Mouse (Mus musculus): ENCODE measurements around the gene Krt76. TPM values are rescaled to one million over a fixed set of nuclear protein-coding genes. Genes with fewer than 3 reads are reported as not detected.

Krt76 gene
- total RNA-seq (2021), result not detected
- long read RNA-seq, experiment 1, result 0 reads
- long read RNA-seq, experiment 2, result 0 reads

DNA sequence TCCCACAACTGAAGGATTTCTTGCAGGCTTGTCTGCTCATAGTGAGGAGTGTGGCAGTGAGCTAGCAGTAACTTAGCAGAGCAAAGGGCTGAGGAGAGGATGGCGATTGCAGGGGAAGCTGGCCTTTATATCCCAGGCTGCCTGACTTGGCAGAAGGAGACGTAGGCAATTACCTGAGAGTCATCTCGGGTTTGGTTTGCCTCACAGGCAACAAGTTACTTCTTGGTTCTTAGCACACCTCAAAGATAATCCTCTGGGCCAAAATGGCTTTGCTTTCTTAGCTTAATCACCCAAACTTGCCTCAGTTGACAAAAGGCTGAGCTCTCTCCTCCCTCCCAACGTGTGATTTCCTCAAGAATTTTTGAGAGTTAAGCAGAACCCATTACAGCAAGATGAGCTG lies at the start of gene Krt76:
Gene Krt76 (minus strand): TSS at position 101 of the 400 bp plus-strand sequence.
- no peak for DNase-seq

DNA sequence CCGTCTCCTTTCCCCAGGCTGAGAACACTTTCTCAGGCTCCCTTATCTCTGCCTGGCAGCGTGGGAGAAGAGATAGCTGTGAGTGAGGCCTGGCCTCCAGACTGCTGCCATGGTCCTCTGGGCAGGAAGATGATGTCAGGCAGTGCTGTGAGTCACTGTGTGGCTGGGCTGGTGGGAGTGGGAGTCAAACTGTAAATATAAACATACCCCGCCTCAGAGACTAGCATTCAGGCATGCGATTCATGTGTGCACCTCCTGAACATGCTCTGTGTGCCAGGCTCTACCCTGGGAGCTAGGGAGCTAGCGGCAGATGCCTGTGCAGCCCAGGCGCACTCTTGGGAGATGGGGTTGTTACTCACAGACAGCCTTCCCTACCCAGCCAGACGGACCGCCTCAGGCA lies 49.2 kb upstream of the Krt76 start:
- peak in 1 of 2 experiments; percentile 21 for DNase-seq

DNA sequence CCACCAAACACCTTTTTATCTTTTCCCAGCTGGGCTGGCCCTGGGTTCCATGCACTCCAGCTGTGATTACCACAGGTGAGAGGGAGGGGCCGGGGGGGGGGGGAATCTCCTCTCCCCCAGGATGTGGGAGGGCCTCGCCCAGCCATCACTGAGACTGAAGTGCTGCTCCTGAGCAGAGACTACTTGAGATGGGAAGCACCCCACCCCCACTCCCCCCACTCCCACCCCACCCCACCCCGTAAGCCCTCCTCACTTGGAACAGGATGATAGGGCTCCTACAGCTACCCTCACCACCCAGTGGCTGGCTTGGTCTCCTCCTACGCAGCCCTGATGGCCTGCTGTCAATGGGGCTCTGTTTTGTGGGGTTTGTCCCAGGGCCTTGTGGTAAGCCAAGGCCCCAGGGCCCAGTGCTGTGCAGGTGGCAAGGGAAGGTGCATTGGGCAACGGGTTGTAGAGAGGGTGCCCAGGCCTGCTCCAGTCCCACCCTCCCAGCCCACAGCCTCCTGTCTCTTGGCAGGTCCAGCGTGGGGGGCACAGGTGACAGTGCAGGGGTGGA lies 47.6 kb upstream of the Krt76 start, which contains the start of gene Krt79:
Gene Krt79 (minus strand): TSS at position 51 of the 556 bp plus-strand sequence.
- DNase-seq, result no peak

DNA sequence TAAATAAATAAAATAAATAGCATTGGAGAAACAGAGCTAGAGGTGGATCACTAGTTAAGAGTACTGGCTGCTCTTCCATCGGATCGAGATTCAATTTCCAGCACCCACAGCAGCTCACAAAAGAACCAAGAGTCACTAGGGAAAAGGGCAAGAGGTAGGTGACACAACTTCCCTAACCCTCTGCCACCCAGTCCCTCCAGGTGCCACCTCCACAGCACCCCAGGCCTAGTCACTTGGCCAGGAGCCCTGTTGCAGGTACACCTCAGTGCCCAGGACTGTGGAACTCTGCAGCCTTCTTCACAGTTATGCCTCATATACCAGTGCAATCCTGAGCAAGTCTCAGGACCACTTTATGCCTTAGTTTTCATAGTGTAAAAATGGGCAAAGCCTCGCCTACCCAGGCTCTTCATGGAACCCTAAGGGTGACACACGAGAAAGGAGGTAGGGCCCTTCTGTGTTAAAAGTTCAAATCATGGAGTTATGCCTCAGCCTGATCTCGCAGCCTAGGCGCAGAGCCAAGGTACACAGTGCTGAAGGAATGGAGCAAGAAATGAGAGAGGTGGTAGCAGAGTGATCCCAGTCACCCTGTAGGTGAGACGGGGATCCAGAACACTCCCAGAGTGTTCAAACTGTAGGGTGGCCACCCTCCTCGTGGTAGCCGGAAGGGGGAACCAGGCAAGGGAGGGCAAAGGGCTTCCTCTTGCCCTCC lies 46.0 kb upstream of the Krt76 start:
- peak in 1 of 2 experiments; percentile 43 for DNase-seq

DNA sequence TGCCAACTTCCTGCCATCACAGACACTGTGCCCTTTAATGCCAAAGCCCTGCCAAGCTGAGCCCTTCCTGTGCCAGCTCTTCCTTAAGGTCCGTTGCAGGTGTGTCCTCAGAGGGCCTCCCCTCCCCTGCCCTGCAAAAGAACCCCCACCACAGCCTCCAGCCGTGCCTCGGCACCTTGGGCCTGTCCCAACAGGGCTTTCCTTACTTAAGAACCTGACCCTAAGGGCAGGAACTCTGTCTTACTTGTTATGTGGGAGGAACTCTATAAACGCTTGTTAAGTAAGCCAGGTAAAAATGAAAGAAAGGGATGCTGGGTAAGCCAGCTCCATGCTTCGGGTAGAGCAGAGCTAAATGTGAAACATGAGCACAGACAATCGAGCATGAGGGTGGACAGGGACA lies 40.3 kb upstream of the Krt76 start:
- no peak for DNase-seq

DNA sequence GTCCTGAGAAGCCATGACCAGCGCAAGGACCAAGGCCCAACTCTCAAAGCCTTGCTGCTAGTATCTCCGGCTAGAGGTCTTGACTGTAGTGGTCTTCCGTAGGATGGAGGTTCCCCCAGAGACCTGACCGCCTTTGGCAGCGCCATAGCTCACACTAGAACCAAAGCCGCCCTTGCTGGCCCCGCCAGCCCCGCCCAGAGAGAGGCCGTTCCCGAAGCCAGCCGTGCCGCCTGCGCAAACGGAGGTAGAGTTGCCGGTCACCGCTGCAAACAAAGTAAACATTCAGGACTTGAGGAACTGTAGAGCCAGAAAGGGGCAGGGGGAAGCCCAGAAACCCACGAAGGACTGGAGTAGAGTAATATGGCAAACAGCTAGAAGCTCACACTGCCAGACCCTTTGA lies 36.9 kb upstream of the Krt76 start:
- peak; percentile 66 to 72 for DNase-seq

DNA sequence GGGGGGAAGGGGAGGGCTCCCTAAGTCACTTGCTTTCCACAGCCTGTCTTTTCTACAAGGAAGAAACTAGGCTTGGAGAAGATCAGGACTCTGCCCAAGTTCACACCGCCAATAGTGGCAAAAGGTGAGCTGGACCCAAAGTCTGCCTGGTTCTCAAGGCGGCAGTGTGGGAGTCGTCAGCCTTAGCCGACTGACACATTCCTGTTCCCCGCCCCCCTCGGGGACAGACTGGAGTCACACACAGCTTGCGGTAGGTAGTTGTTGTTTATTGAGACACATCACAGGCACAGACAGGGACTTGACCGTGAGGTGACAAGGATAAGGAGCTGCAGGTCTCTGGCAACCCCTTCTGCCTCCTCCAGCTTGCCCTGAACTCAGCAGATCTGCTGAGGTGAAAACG lies 36.4 kb upstream of the Krt76 start:
- peak in 1 of 2 experiments; percentile 53 for DNase-seq

DNA sequence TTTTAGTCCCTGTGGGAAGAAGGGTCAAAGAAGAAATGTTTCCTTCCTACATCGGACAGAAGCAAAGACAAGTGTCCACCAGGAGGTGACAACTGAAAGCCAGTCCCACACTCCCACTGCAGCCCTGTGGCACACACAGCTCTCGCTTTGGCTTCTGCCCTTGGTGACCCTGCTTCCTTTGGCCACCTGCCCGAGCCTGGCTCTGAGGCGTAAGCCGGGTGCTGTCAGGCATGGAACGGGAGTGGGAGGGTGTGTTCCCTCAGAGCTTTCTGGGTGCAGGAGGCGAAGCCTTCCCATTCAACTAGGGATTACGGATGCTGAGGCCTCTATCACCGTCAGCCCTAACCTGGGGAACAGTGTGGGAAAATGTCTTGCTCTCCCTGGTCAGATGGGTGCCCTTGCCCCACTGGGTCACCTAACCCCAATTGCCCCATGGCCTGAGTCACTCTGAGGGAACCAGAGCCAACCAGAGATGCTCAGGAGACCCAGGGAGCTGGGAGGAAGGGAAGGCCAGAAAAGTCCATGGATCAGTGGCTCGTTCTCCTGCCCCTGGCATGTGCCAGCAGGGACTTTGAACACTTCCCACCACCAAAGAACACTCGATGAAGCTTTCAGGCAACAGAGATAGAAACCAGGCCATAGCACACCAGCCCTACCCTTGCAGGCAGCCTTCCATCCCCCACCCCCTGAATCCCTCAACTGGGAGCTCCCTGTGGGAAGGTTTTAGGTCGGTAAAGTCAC lies 34.8 kb upstream of the Krt76 start:
- peak; percentile 64 to 70 for DNase-seq

DNA sequence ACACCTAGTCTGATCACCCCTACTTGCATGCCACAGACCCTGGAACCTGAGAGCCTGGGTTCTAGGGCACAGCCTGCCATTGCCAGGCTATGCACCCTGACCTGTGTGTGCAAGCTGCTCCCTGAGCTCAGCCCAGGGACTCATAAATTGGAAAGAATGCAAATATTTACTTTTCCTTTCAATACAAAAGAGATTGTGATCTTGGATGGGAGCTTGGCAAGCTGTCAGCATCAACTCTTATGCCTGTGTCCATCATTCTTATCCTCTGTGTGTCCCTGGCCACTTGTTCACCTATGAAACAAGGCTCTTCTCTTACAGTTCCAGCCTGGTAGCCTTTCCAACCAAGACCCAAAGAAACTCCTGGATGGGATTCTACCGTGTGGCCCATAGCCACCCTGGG lies 32.3 kb upstream of the Krt76 start:
- no peak for DNase-seq

DNA sequence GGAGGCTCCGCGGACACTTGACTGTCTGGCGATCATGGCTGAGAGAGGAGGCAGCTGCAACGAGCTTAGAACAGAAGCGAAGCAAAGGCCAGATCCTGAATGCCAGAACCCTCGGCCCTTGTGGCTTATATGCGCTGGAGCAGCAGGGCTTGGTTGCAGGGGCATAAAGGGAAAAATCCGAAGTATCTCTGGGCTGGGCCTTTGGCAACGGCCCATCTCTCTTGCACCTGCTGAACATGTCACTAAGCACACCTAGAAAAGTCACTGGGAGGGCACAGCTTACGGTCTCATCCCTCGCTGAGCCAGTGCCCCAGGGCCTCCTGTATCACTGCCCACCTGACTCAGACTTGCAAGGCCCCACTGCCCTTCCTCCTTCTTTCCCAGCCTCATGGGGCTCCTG lies 31.9 kb upstream of the Krt76 start, which contains the start of gene Krt4:
Gene Krt4 (minus strand): TSS at position 101 of the 400 bp plus-strand sequence.
- no peak for DNase-seq

DNA sequence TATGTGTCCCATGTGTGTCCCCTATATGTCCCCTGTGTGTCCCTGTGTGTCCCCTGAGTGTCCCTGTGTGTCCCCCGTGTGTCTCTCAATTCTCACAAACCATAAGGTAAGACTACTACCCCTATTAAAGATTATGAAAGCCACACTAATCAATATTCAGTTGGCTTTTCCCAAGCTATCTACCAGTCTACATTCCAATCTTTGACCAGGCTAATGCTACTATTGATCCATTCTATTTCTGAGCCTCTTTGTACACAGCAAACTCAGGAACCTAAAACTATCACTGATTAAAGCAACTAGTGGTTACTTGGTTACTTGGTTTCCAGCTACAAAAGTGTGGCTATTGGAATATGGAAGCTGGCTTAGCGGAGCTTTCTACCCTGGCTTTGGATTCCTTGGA lies 29.6 kb upstream of the Krt76 start:
- DNase-seq, result no peak

DNA sequence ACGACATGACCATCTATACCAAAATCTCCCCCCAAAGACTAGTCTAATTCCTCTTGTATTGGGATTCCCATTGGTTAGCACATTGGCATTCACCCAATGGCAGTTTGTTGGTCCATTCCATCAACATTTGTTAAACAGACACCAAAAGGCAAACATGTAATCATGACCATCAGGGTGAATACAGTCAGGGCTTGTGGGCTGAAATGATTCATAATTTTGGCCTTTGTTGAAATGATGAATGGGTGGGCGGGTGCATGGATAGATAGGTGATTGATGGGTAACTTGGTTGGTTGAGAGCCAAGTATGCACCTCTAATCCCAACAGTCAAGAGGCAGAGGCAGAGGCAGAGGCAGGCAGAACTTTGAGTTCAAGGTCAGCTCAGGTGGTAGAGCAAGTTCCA lies 23.4 kb upstream of the Krt76 start:
- no peak for DNase-seq

DNA sequence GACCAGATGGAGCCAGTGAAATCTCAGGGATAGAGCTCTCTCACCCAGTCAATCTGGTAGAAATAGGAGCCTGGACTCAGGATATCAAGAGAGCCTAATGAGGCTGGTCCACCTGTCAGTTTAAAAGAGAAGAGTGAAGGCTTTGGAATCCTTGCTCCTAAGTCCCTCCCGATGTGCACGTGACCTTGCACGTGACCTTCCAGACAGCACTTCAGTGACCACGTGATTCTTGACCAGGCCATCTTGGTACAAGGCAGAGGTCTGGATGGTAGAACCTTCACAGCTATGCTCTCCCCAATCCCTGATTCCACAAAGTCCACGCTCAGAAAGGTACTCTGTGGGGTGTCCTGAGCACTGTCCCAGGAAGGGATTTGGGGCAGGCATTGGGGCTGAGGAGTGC lies 12.1 kb upstream of the Krt76 start:
- DNase-seq, result no peak

DNA sequence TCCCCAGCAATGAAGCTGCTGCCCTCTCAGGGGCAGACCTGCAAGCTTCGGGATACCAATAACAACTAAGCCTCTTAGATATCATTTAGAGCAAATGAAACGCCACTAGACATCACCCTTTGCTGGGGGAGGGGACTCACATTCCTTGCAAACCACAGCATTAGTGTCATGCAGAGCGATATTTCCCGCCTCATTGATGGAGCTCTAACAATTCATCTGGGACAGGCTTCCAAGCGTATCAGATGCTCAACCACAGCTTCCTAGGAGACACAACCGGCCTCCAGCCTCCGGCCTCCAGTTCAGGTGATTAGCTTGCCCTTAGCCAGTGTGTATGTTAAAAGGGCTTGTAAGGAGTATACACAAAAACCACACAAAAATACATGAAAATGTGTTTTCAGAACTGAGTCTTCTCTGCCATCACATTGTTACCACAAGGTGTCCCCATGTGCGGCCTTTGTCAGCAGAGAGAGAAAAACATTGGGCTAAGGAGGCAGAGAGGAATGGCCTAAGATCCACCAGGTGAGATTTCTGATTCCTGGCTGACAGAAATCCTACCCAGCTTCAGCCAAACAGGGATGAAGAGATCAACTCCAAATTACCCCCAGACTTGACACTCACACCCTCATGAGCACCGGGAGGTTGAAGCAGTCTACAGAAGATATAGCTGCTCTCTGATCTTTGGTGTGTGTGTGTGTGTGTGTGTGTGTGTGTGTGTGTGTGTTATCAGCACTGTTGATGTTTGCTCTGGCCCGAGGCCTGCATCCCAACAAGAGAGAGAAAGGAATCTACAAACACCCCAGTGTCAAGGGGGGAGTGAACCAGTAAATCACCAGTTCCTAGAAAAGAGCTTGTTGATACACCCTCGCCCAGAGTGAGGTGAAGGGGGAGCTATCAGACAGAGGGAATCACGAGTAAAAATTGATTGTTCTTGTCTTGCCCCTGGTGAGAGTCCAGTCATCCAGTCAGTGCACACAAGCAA lies 9.7 kb upstream of the Krt76 start:
- DNase-seq, result no peak

DNA sequence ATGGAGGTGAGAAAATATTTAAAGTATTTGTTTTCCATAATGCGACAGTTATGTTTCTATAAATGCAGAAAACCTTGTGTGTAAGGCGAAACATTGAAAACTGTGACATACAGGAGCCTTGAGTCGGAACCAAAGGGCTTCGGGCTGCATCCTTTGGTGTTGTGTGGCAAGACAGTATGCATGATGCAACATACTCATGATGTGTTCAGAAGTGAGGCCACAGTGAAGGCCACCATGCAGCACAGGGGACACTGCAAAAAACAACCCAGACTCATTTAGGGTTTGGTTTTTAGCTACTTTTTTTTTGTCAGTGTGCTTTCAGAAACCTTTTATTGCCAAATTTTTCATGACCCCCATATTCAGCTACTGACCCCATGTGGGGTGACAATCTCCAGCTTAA lies 2.5 kb upstream of the Krt76 start:
- peak; percentile 11 to 39 for DNase-seq

DNA sequence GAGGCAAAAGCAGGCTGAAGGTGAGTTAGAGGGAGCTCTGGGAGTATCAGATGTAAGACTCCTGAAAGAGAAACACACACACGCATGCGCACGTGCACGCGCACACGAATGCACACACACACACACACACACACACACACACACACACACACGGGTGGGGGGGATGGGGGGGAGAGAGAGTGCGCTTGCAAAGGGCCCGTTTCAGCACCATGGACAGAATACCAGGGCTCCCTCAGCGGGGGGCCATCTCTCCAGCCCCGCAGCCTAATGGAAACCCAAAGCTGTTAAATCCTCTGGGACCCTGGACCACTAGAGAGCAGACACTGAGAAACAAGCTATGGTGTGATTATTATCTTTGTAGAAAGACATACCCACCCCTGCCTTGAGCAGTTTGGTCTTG lies 12.9 kb downstream of the Krt76 start:
- DNase-seq, result peak in 1 of 2 experiments; percentile 15

DNA sequence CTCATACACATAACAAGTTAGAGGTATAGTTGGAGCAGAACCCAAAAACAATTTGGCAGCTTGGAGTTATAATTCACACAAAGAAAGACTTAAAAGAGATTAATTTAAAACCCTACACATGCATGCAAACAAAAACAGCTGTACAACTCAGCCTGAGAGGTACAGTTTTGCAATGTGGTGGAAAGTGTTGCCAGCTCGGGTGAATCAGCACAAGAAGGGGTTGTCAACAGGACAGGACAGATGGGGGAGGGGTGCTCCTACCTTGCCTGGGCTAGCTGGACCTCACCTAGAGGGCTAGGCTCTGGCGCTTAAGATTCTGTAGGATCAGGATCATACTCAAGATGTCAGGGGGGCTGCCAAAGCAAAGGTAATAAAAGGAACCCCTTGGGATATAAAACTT lies 14.7 kb downstream of the Krt76 start:
- DNase-seq, result peak; percentile 6 to 62

DNA sequence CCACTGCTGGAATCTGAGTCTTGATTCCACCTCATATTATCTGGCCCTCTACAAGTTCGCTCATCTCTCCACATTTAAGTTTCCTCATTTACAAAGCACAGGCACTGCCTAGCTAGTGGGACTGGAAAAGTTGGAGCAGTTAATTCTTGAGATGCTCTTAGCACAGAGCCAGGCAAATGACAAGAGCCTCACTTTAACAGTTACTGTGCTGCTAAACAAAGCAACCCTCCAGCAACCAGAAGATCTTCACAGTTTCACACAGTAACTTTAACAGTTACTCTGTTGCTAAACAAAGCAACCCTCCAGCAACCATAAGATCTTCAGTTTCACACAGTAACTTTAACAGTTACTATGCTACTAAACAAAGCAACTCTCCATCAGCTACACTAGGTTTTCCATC lies 18.3 kb downstream of the Krt76 start:
- DNase-seq, result no peak

DNA sequence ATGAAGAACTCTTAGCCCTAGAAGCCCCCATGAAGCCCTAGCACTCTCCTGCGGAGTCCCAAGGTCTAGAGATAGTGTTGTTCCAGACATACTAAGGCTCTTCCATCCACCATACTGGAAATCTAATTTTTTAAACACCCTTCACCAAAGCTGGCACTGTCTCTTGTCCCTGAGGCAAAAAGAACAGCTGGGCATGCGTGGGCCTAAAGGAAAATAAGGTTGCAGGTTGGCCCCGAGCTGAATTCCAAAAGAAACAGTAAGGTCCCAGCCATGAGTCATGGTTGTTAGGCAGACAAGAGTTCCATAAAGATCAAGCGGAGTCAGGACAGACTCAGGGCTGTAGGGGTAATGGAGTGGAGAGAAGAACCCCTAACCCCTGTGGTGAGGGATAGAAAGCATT lies 19.5 kb downstream of the Krt76 start:
- DNase-seq, result no peak

DNA sequence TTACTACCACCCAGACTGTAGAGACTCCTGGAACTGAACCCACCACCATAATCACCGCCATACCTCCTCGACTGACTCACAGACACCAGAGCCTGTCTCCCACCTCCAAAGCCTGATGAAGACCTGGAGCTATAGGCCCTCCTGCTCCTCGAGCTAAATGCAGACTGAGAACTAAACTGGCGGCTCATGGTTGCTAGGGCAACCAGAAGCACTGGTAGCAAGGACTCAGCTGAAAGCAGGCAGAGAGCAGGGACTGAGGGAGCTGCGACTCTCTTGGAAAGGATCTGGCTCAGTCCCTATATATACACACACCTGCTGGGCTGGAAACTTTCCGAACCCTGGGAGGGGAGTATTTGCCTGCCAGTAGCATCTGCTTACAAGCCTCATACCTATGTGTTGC lies 23.3 kb downstream of the Krt76 start, which contains the start of gene Krt77:
Gene Krt77 (minus strand): TSS at position 275 of the 400 bp plus-strand sequence.
- DNase-seq, result no peak

DNA sequence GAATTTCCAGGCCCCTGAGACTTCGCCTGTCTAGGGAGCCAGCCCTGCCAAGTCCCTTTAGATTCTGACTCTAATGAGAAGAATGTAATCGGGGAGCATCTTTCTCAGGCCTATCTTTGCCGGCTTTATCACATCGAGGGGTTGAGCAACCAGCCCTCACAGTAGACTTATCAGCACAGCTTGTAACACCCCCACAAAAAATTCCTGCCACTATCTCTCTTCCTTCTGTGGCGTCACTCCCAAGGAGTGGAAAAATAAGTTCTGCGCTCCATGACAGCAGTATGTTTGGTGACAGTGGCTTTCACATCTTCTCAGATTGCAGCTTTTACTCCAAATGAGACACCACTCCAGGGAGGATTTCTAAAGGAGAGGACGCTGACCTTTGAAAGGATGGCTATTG lies 26.0 kb downstream of the Krt76 start:
- DNase-seq, result no peak
